Mouse (Mus musculus) large intestine, adult 2 months (tissue): ENCODE results near the gene Omg. TPM values are rescaled to one million over a fixed set of nuclear protein-coding genes. Genes with fewer than 3 reads are reported as not detected.

ENCODE experiments used
- DNase-seq: peaks from one replicate; pipeline ENCODE4 v3.0.0-alpha.2; 2012; ENCODE audit warnings: low read depth, low spot score
- WGBS: fragments of 180-500 bp; shearing (Covaris S2); methylation state at CpG from one replicate; pipeline ENCODE4 v1.1.7; 2018; 5-methylcytosine and 5-hydroxymethylcytosine counted together
- polyA plus RNA-seq: library from polyadenylated mRNA; depleted of rRNA; stranded (reverse); fragments of >200 nt; gene quantifications from 2 replicates; pipeline ENCODE4 v1.2.3, GENCODE M21; 2012; rRNA removed

Gene Omg
- polyA plus RNA-seq, 1 experiment = 0.05 TPM

GRCm38 (mm10) chr11:79519878-79520291 lies 16.0 kb upstream of the Omg start:
- no peak for DNase-seq
- 58% methylated on average over 1 of the region's 1 CpGs for WGBS

- DNase-seq = no peak
- WGBS = 62% methylated on average over 6 of the region's 6 CpGs
These were observed 15.4 kb upstream of the Omg start for GRCm38 (mm10) chr11:79519299-79519698.

GRCm38 (mm10) chr11:79515798-79516197 lies 11.9 kb upstream of the Omg start:
- WGBS = 95% methylated on average over 2 of the region's 2 CpGs

GRCm38 (mm10) chr11:79515331-79515730 lies 11.4 kb upstream of the Omg start:
- DNase-seq = no peak
- WGBS = 74% methylated on average over 6 of the region's 6 CpGs

More at GRCm38 (mm10) chr11:79515798-79516197, 11.9 kb upstream of the Omg start:
- no peak for DNase-seq

- 92% methylated on average over 3 of the region's 3 CpGs for WGBS
These were observed 8.1 kb upstream of the Omg start for GRCm38 (mm10) chr11:79511970-79512369.

GRCm38 (mm10) chr11:79504506-79504905 lies 622 bp upstream of the Omg start:
- 93% methylated on average over 7 of the region's 7 CpGs for WGBS
- DNase-seq = no peak

More at GRCm38 (mm10) chr11:79511970-79512369, 8.1 kb upstream of the Omg start:
- no peak for DNase-seq

- DNase-seq = no peak
- WGBS = 77% methylated on average over 2 of the region's 2 CpGs
These were observed 967 bp downstream of the Omg start for GRCm38 (mm10) chr11:79502917-79503316.

GRCm38 (mm10) chr11:79494976-79495800 lies 8.7 kb downstream of the Omg start:
- no peak for DNase-seq
- 69% methylated on average over 10 of the region's 10 CpGs for WGBS

GRCm38 (mm10) chr11:79484721-79485120 lies 19.2 kb downstream of the Omg start:
- no peak for DNase-seq

- 43% methylated on average over 7 of the region's 7 CpGs for WGBS
- no peak for DNase-seq
These were observed 19.9 kb downstream of the Omg start for GRCm38 (mm10) chr11:79483876-79484528.

- no peak for DNase-seq
- WGBS = 41% methylated on average over 6 of the region's 6 CpGs
These were observed 20.5 kb downstream of the Omg start for GRCm38 (mm10) chr11:79483392-79483791.

- 68% methylated on average over 1 of the region's 1 CpGs for WGBS
- no peak for DNase-seq
These were observed 35.8 kb downstream of the Omg start for GRCm38 (mm10) chr11:79468097-79468496.

- no peak for DNase-seq
- 95% methylated on average over 3 of the region's 3 CpGs for WGBS
These were observed 43.0 kb downstream of the Omg start for GRCm38 (mm10) chr11:79460756-79461450.

GRCm38 (mm10) chr11:79459846-79460245 lies 44.0 kb downstream of the Omg start:
- no peak for DNase-seq
- 86% methylated on average over 4 of the region's 4 CpGs for WGBS

GRCm38 (mm10) chr11:79457928-79458327 lies 46.0 kb downstream of the Omg start:
- 80% methylated on average over 3 of the region's 3 CpGs for WGBS
- DNase-seq = no peak

- DNase-seq = no peak
These were observed 50.9 kb downstream of the Omg start for GRCm38 (mm10) chr11:79452966-79453365.

Other genes starting within 250 kb of the Omg start
- 41.8 and 58.0 TPM in 2 replicates for gene Wsb1, start 249.4 kb downstream of the Omg start, polyA plus RNA-seq
- not detected in 2 replicates for gene Gm9964, start 207.2 kb downstream of the Omg start, polyA plus RNA-seq
- 5.3 and 9.2 TPM in 2 replicates for gene Nf1, start 164.4 kb downstream of the Omg start, polyA plus RNA-seq
- 8.9 and 9.0 TPM in 2 replicates for gene Evi2b, start 19.7 kb upstream of the Omg start, polyA plus RNA-seq
- 0.24 and 0.58 TPM in 2 replicates for gene Evi2, start 26.5 kb upstream of the Omg start, polyA plus RNA-seq
- 4.9 and 8.7 TPM in 2 replicates for gene Evi2a, start 26.5 kb upstream of the Omg start, polyA plus RNA-seq
- gene Rab11fip4, start 87.1 kb upstream of the Omg start, polyA plus RNA-seq = 4.7 and 8.7 TPM in 2 replicates